Mouse (Mus musculus) hindbrain, postnatal 0 days (tissue): ENCODE data around the gene Rnf166. TPM values are rescaled to one million over a fixed set of nuclear protein-coding genes. Genes with fewer than 3 reads are reported as not detected.

Experiments used
- ATAC-seq: fragments of 200-750 bp; cut with Nextera tagmentation; 2 replicates; pipeline ENCODE4 v1.8.0; 2017; ENCODE audit warnings: mild to moderate bottlenecking, moderate TSS enrichment, moderate library complexity
- DNase-seq: peaks from one replicate; pipeline ENCODE4 v3.0.0-alpha.2; 2015; ENCODE audit warnings: low spot score
- H3K27ac ChIP-seq: fragments of 300-500 bp; sonication (generic); 2 replicates; pipeline ENCODE4 v1.5.1; 2014; ENCODE audit warnings: mild to moderate bottlenecking
- H3K27me3 ChIP-seq: fragments of 300-500 bp; sonication (generic); 2 replicates; pipeline ENCODE4 v1.6.1; 2014; ENCODE audit warnings: low read length, mixed read lengths; ENCODE audit not compliant: insufficient read depth
- H3K36me3 ChIP-seq: fragments of 300-500 bp; sonication (generic); 2 replicates; pipeline ENCODE4 v1.6.1; 2014; ENCODE audit warnings: low read length, mixed read lengths; ENCODE audit not compliant: insufficient read depth
- H3K4me1 ChIP-seq: fragments of 300-500 bp; sonication (generic); 2 replicates; pipeline ENCODE4 v1.6.1; 2014; ENCODE audit warnings: antibody characterized with exemption, low read length, mixed read lengths; ENCODE audit not compliant: insufficient read depth
- H3K4me2 ChIP-seq: fragments of 300-500 bp; sonication (generic); 2 replicates; pipeline ENCODE4 v1.6.1; 2014; ENCODE audit warnings: low read depth, mild to moderate bottlenecking, low read length, moderate library complexity, mixed read lengths
- H3K4me3 ChIP-seq: fragments of 300-500 bp; sonication (generic); 2 replicates; pipeline ENCODE4 v1.5.1; 2014; ENCODE audit warnings: low read length
- H3K9ac ChIP-seq: fragments of 300-500 bp; sonication (generic); replicated peaks from 2 replicates; pipeline ENCODE4 v1.6.1; 2014; ENCODE audit warnings: mild to moderate bottlenecking, low read length, moderate library complexity, mixed read lengths
- H3K9me3 ChIP-seq: fragments of 300-500 bp; sonication (generic); 2 replicates; pipeline ENCODE4 v1.6.1; 2016; ENCODE audit warnings: low read length, mixed read lengths
- CTCF ChIP-seq: IDR thresholded peaks from 2 replicates; pipeline ENCODE4 v1.5.1; 2016; ENCODE audit warnings: antibody characterized with exemption, control low read depth, low read depth
- WGBS: fragments of 180-500 bp; shearing (Covaris S2); extraction: QIAGEN DNeasy Blood & Tissue Kit; methylation state at CpG from one replicate; pipeline ENCODE4 v1.1.7; 2014; 5-methylcytosine and 5-hydroxymethylcytosine counted together
- polyA plus RNA-seq: library from polyadenylated mRNA; unstranded; fragments of >200 nt; fragmentation: Nextera tagmentation; extraction: Ambion mirVana; gene quantifications from 2 replicates; pipeline ENCODE4 v1.2.1, GENCODE M21; 2015
- total RNA-seq: library from RNA; depleted of rRNA; stranded (reverse); fragments of >200 nt; gene quantifications from 2 replicates; pipeline ENCODE4 v1.2.3, GENCODE M21; 2014

Gene Rnf166
- total and polyA plus RNA-seq, 2 experiments from 2014 or later, result 22.6 to 37.4 TPM

GRCm38 (mm10) chr8:122452154-122452553, 23.7 kb downstream of the Rnf166 start:
- Histone ChIP-seq H3K4me3 (no peak overlapping the region), H3K4me2 (no peak overlapping the region), H3K4me1 (no peaks in the 10 kb centered on the region), H3K27ac (no peak overlapping the region), H3K27me3 (no peaks in the 10 kb centered on the region), H3K9ac (no peak overlapping the region), H3K36me3 (no peaks in the 10 kb centered on the region), H3K9me3 (no peaks in the 10 kb centered on the region)
- DNase-seq (no peak), ATAC-seq (no peak)
- WGBS, result 90% methylated on average over 9 of the region's 10 CpGs
- TF ChIP-seq CTCF, result no peak

DNA sequence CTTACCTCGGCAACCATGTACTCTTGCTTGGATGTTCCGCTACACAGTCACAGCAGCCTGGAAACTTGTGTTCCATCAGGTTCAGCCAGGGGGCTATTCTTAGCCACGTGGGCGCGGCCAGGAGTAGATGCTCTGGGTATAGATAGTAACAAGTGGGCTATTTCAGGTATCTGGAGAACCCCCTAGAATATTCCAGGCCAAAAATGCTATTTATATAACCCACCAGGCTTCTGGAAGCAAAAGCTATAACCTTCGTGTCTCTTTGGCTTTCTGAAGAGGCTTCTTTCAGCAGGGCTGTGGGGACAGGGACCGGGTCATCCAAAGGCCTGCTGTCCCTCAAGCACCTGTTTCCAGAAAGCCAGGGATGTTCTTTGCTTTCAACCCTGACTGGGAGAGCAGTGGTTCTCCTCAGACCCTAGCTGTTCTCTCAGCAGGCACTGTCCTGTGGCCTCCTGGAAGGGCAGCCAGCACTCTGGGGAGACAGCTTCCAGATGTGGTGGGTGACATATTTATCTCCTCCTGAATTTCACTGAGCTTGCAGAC, 24.6 kb downstream of the Rnf166 start:
- DNase-seq (no peak), ATAC-seq (no peak)
- Histone ChIP-seq H3K9me3 (no peaks in the 10 kb centered on the region), H3K9ac (no peak overlapping the region), H3K4me3 (no peak overlapping the region), H3K27me3 (no peaks in the 10 kb centered on the region), H3K4me1 (no peaks in the 10 kb centered on the region), H3K27ac (no peak overlapping the region), H3K4me2 (no peak overlapping the region), H3K36me3 (no peaks in the 10 kb centered on the region)
- no peak for TF ChIP-seq CTCF
- 79% methylated on average over 7 of the region's 7 CpGs for WGBS

- TF ChIP-seq CTCF, result peak; percentile 42
- Histone ChIP-seq H3K27me3 (no peaks in the 10 kb centered on the region), H3K9me3 (no peaks in the 10 kb centered on the region), H3K4me1 (peaks cover 16% of the 10 kb centered on the region; the same call in 1 of the 2 replicates), H3K4me3 (no peak overlapping the region), H3K36me3 (no peaks in the 10 kb centered on the region), H3K27ac (peak overlapping the region; percentile 45; the same call in 1 of the 2 replicates), H3K9ac (no peak overlapping the region; the same call in 1 of the 2 replicates), H3K4me2 (peak overlapping the region; percentile 74)
- ATAC-seq (no peak), DNase-seq (no peak)
- 59% methylated on average over 3 of the region's 3 CpGs for WGBS
Measured at GRCm38 (mm10) chr8:122445203-122445602, 30.7 kb downstream of the Rnf166 start.

DNA sequence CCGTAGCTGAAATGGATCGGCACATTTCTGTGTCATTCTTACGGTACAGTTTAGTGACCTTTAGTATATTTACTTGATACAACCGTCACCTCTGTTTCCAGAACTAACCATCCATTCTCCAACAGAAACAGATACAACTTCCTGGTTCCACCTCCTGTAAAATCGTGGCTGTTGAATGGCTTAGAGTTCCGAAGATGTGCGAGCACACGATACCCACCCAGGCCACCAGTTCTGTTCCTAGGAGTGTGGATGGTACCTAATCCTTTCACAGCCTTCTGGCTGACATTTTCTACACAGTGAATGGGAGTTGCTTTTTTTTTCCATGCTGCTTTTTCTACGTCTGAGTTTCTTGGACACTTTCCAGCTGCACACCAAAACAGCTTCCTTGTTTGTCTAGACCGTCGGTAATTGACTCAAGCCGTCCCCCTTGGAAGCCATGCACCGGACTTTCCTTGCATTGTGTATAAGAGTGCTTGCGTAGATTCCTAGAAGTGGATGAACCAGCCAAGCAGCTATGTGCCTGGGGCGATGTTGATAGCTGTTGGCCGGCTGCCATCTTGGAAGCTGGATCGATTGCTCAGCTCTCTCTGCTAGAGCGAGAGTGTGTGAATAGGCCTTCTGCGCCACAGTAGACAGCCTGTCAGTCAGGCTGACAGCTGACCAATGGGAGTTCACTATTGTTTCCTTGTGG, 31.7 kb downstream of the Rnf166 start:
- Histone ChIP-seq H3K4me3 (peak overlapping the region; percentile 64), H3K27me3 (no peaks in the 10 kb centered on the region), H3K27ac (peak overlapping the region; percentile 94), H3K36me3 (peaks cover 4% of the 10 kb centered on the region; the same call in 1 of the 2 replicates), H3K9ac (peak overlapping the region; percentile 67), H3K4me2 (peak overlapping the region; percentile 74), H3K4me1 (peaks cover 16% of the 10 kb centered on the region; the same call in 1 of the 2 replicates), H3K9me3 (no peaks in the 10 kb centered on the region)
- WGBS, result 3% methylated on average over 19 of the region's 19 CpGs
- ATAC-seq, result peak; percentile 50
- peak; percentile 93 for DNase-seq
- no peak for TF ChIP-seq CTCF

DNA sequence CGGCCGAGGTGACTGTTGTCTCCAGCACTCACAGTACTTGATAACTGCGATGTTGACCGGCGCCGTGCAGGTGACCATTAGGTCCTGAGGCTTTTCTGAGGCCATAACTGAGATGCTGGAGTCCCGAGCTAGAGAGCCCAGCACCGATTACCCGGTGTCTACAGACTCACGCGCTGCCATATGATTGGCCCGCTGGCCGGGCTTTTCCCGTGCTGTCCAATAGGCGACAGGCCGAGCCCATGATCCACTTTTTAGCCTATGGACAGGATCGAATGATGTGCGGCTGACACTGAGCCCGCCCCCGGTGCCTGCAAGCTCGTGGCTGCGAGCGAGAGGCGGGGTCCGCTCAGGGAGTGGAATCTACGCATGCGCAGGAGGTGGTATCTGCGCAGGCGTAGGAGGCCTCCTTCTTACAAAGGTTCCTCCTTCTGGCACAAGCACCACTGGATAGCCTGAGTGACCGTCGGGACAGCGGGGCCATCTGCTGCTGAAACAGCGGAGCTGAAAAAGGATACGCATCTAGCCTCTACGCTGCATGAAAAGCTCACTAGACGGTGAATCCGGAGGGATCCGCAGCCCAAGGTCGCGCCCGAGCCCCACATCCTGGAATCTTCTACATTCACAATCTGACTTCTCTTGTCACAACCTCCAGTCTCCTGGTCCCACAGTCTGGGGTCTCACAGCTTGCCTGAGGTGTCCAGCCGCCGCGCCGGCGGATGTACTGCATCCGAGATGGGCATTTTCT, 32.4 kb downstream of the Rnf166 start, which contains the start of gene Mvd:
Mvd (minus strand) TSS at position 161 of the 745 bp plus-strand sequence.
- peak; percentile 53 for TF ChIP-seq CTCF
- peak within 1 kb of the TSS; percentile 64 for H3K4me3 ChIP-seq
- ATAC-seq (peak; percentile 98), DNase-seq (peak; percentile 100)
- peak within 1 kb of the TSS; percentile 74 for H3K4me2 ChIP-seq
- no peaks in the 10 kb centered on the region for H3K9me3 ChIP-seq
- H3K9ac ChIP-seq, result peak within 1 kb of the TSS; percentile 71
- peaks cover 8% of the 10 kb centered on the region; the same call in 1 of the 2 replicates for H3K36me3 ChIP-seq
- peak within 1 kb of the TSS; percentile 94 for H3K27ac ChIP-seq
- no peaks in the 10 kb centered on the region for H3K27me3 ChIP-seq
- under 1% methylated on average over 47 of the region's 47 CpGs for WGBS
- peaks cover 16% of the 10 kb centered on the region; the same call in 1 of the 2 replicates for H3K4me1 ChIP-seq

DNA sequence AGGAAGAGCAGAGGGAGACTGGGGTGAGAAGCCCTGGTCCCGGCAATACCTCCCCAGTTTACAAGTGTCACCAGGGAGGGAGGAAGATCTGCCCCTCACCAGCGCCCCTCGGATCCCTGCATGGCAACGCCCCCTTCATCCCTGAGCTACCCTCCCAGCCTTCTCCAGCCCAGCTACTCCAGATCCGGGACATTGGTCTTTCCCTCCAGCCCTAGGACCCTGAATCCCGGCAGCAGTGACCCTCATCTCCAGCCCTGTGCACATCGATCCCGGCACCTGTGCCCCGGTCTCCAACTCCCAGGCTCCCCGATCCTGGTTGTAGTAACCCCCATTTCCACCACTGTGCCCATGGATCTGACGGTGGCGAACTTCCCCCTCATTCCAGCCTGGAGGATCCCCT, 33.1 kb downstream of the Rnf166 start:
- H3K27ac ChIP-seq, result peak overlapping the region; percentile 82
- H3K4me1 ChIP-seq, result peaks cover 16% of the 10 kb centered on the region; the same call in 1 of the 2 replicates
- H3K9ac ChIP-seq, result peak overlapping the region; percentile 71
- WGBS, result 0% methylated on average over 12 of the region's 12 CpGs
- H3K27me3 ChIP-seq, result no peaks in the 10 kb centered on the region
- ATAC-seq, result no peak
- DNase-seq, result peak; percentile 27
- H3K4me3 ChIP-seq, result peak overlapping the region; percentile 64
- TF ChIP-seq CTCF, result no peak
- H3K9me3 ChIP-seq, result no peaks in the 10 kb centered on the region
- peaks cover 13% of the 10 kb centered on the region; the same call in 1 of the 2 replicates for H3K36me3 ChIP-seq
- H3K4me2 ChIP-seq, result peak overlapping the region; percentile 70
